In genomic region chr3:122291828-122292227, GRCm38 (mm10) we compare ENCODE assay signal across 8 mouse cellular contexts. TPM values are rescaled to one million over a fixed set of nuclear protein-coding genes. Genes with fewer than 3 reads are reported as not detected.
DNase-seq lines count a peak whose midpoint lies in the region; ATAC-seq and TF ChIP-seq lines count a peak whose summit lies in the region.

No protein-coding gene starts in this region.

- no peaks in the 10 kb centered on the region for H3K36me3 ChIP-seq in heart, embryonic 14.5 days (ENCODE audit: control insufficient read depth, insufficient read depth, low read length)
- no peaks in the 10 kb centered on the region for H3K36me3 ChIP-seq in liver, postnatal 0 days (replicated peaks; ENCODE audit: insufficient read depth, low read length)
- no peaks in the 10 kb centered on the region for H3K36me3 ChIP-seq in stomach, embryonic 16.5 days (ENCODE audit: control insufficient read depth, insufficient read depth, low read length)

- H3K9me3 ChIP-seq in heart, embryonic 14.5 days (ENCODE audit: control insufficient read depth, low read length) = no peaks in the 10 kb centered on the region
- H3K9me3 ChIP-seq in liver, postnatal 0 days (ENCODE audit: low read length) = no peaks in the 10 kb centered on the region
- no peaks in the 10 kb centered on the region for H3K9me3 ChIP-seq in stomach, embryonic 16.5 days (replicated peaks; ENCODE audit: control insufficient read depth, low read length)

- peaks cover 11 to 14% of the 10 kb centered on the region in 2 experiments; a peak in 2 of 4 replicates for H3K4me1 ChIP-seq in heart, embryonic 14.5 days (ENCODE audit: control insufficient read depth in 2 of 2, insufficient read depth in 2 of 2, low read length in 2 of 2)
- H3K4me1 ChIP-seq in liver, postnatal 0 days (ENCODE audit: insufficient read depth) = peaks cover 18% of the 10 kb centered on the region
- H3K4me1 ChIP-seq in stomach, embryonic 16.5 days (ENCODE audit: control insufficient read depth, insufficient read depth, low read length) = peaks cover 11% of the 10 kb centered on the region; the same call in 1 of the 2 replicates

- H3K27me3 ChIP-seq in heart, embryonic 14.5 days (ENCODE audit: control insufficient read depth, insufficient read depth, low read length) = no peaks in the 10 kb centered on the region
- no peaks in the 10 kb centered on the region for H3K27me3 ChIP-seq in liver, postnatal 0 days (ENCODE audit: insufficient read depth, low read length)
- no peaks in the 10 kb centered on the region for H3K27me3 ChIP-seq in stomach, embryonic 16.5 days (ENCODE audit: control insufficient read depth, insufficient read depth, low read length)

- WGBS in heart, embryonic 14.5 days = 20% methylated on average over 12 of the region's 12 CpGs
- 44% methylated on average over 12 of the region's 12 CpGs for WGBS in liver, postnatal 0 days (ENCODE audit: insufficient replicate concordance)
- 44% methylated on average over 12 of the region's 12 CpGs for WGBS in stomach, embryonic 16.5 days

- peak; percentile 18; the same call in 1 of the 2 replicates for ATAC-seq in heart, embryonic 14.5 days (ENCODE audit: insufficient number of reproducible peaks, insufficient read depth, low FRiP score, low read depth)
- ATAC-seq in liver, postnatal 0 days = no peak
- ATAC-seq in stomach, embryonic 16.5 days (ENCODE audit: insufficient read depth, low FRiP score) = no peak

- TF ChIP-seq EP300 in liver, postnatal 0 days (IDR thresholded peaks at IDR 0.05; ENCODE audit: low read depth) = no peak

- DNase-seq in left cerebral cortex, adult 2 months (ENCODE audit: extremely low spot score in 1 of 2, low spot score in 2 of 2) = no peak
- no peak for DNase-seq in left cerebral cortex, postnatal 36 days (ENCODE audit: low spot score in 2 of 2)
- no peak for DNase-seq in liver, postnatal 0 days
- no peak for DNase-seq in thymus, postnatal 25 days
- DNase-seq in cerebellum, postnatal 4 days (ENCODE audit: low spot score in 2 of 2) = no peak
- DNase-seq in right cerebral cortex, postnatal 25 days = no peak

- H3K9ac ChIP-seq in heart, embryonic 14.5 days (ENCODE audit: low read length) = peak overlapping the region; percentile 91; the same call in 1 of the 2 replicates
- no peak overlapping the region for H3K9ac ChIP-seq in liver, postnatal 0 days (replicated peaks)
- no peak overlapping the region for H3K9ac ChIP-seq in stomach, embryonic 16.5 days (ENCODE audit: low read length)

- H3K4me2 ChIP-seq in heart, embryonic 14.5 days (ENCODE audit: low read length) = peak overlapping the region; percentile 83
- H3K4me2 ChIP-seq in liver, postnatal 0 days (ENCODE audit: low read depth, low read length) = peak overlapping the region; percentile 100
- peak overlapping the region; percentile 87; the same call in 1 of the 2 replicates for H3K4me2 ChIP-seq in stomach, embryonic 16.5 days (ENCODE audit: low read depth, low read length)

- intact Hi-C loops in left cerebral cortex, adult 2 months (cut with DNase I) = loop anchor here (10.0 kb wide), 1 partner anchor 633 kb away; the partner anchor contains the start of gene 1810037I17Rik
- intact Hi-C loops in left cerebral cortex, postnatal 36 days (cut with DNase I) = loop anchor here (5.0 to 10.0 kb wide), 2 partner anchors 407 to 1095 kb away; partner anchors contain the start of gene Mettl14

- no peak for TF ChIP-seq CTCF in left cerebral cortex, adult 2 months (IDR thresholded peaks at IDR 0.05)
- TF ChIP-seq CTCF in liver, postnatal 0 days (IDR thresholded peaks at IDR 0.05; ENCODE audit: low read depth) = no peak

- peak overlapping the region; percentile 99 for H3K4me3 ChIP-seq in left cerebral cortex, adult 2 months
- H3K4me3 ChIP-seq in heart, embryonic 14.5 days (ENCODE audit: control insufficient read depth in 1 of 2, insufficient read depth in 1 of 2, low read depth in 1 of 2, low read length in 2 of 2) = peak overlapping the region; percentile 3 to 89; a peak in 2 of 4 replicates
- no peak overlapping the region for H3K4me3 ChIP-seq in liver, postnatal 0 days (ENCODE audit: low read depth, low read length)
- H3K4me3 ChIP-seq in stomach, embryonic 16.5 days (replicated peaks; ENCODE audit: low read length) = no peak overlapping the region

- H3K27ac ChIP-seq in left cerebral cortex, adult 2 months = peak overlapping the region; percentile 99
- H3K27ac ChIP-seq in heart, embryonic 14.5 days (replicated peaks in 1 of 2; ENCODE audit: control insufficient read depth in 1 of 2, insufficient read depth in 1 of 2, low read depth in 2 of 2, low read length in 2 of 2) = peak overlapping the region; percentile 94
- H3K27ac ChIP-seq in liver, postnatal 0 days (ENCODE audit: low read depth) = peak overlapping the region; percentile 88
- H3K27ac ChIP-seq in stomach, embryonic 16.5 days (ENCODE audit: low read length) = peak overlapping the region; percentile 93

RNA-seq across cellular contexts. Expression of gene Bcar3, which starts 2.1 kb away (rescaled TPM):
- 10 to 100 TPM; 14.7 to 15.4 TPM for total RNA-seq in left cerebral cortex, adult 2 months (2021)
- total RNA-seq in left cerebral cortex, postnatal 36 days (2021) = 10 to 100 TPM; 14.5 to 17.0 TPM
- 2.7 and 2.8 TPM in 2 replicates for polyA plus RNA-seq in heart, embryonic 14.5 days (2014; fragmentation: Nextera tagmentation; extraction: Ambion mirVana)
- 11.2 and 12.6 TPM in 2 replicates for polyA plus RNA-seq in liver, postnatal 0 days (2015; fragmentation: Nextera tagmentation; extraction: Ambion mirVana)
- 11.1 and 13.7 TPM in 2 replicates for polyA plus RNA-seq in stomach, embryonic 16.5 days (2015; fragmentation: Nextera tagmentation; extraction: Ambion mirVana)

RNA-seq across cellular contexts. Expression of gene Dnttip2, which starts 17.6 kb away (rescaled TPM):
- total RNA-seq in left cerebral cortex, adult 2 months (2021) = 10 to 100 TPM; 29.5 to 33.4 TPM
- 10 to 100 TPM; 22.9 to 28.7 TPM for total RNA-seq in left cerebral cortex, postnatal 36 days (2021)
- 41.1 and 42.9 TPM in 2 replicates for polyA plus RNA-seq in heart, embryonic 14.5 days (2014; fragmentation: Nextera tagmentation; extraction: Ambion mirVana)
- 23.8 and 25.3 TPM in 2 replicates for polyA plus RNA-seq in liver, postnatal 0 days (2015; fragmentation: Nextera tagmentation; extraction: Ambion mirVana)
- polyA plus RNA-seq in stomach, embryonic 16.5 days (2015; fragmentation: Nextera tagmentation; extraction: Ambion mirVana) = 57.6 and 61.7 TPM in 2 replicates

RNA-seq across cellular contexts. Expression of gene Gclm, which starts 46.5 kb away (rescaled TPM):
- 10 to 100 TPM; 60.5 to 67.3 TPM for total RNA-seq in left cerebral cortex, adult 2 months (2021)
- 10 to 100 TPM; 68.8 to 83.6 TPM for total RNA-seq in left cerebral cortex, postnatal 36 days (2021)
- polyA plus RNA-seq in heart, embryonic 14.5 days (2014; fragmentation: Nextera tagmentation; extraction: Ambion mirVana) = 60.0 and 69.3 TPM in 2 replicates
- polyA plus RNA-seq in liver, postnatal 0 days (2015; fragmentation: Nextera tagmentation; extraction: Ambion mirVana) = 391 and 407 TPM in 2 replicates
- polyA plus RNA-seq in stomach, embryonic 16.5 days (2015; fragmentation: Nextera tagmentation; extraction: Ambion mirVana) = 60.8 and 69.5 TPM in 2 replicates

Comparison
In these comparisons a context has a peak if more than half of its experiments do, and no peak if none do; other contexts are left out.
1. H3K4me3 ChIP-seq: peak in left cerebral cortex, adult 2 months (single experiment) and heart, embryonic 14.5 days (2 of 2); none in liver, postnatal 0 days (single experiment) and stomach, embryonic 16.5 days (single experiment).
2. Peak in every context shown above with its lines, with median percentiles within 50 percentile points of each other: H3K27ac ChIP-seq and H3K4me2 ChIP-seq.